Mouse (Mus musculus) left cerebral cortex, postnatal 10 days (tissue): ENCODE results near the gene Pdcd11. TPM values are rescaled to one million over a fixed set of nuclear protein-coding genes. Genes with fewer than 3 reads are reported as not detected.

Experiments used
- DNase-seq, 2 experiments: peaks; one replicate each; pipeline ENCODE4 v3.0.0; 2021 to 2022; ENCODE audit warnings: low spot score in 2 of 2, mixed read lengths in 1 of 2; ENCODE audit errors: extremely low spot score in 1 of 2
- intact Hi-C: fragments of 180-260 bp; cut with DNase I; formaldehyde crosslinking; loops from one replicate; pipeline ENCODE4 v1.15.1; 2025
- total RNA-seq, 2 experiments: library from RNA; stranded (reverse); gene quantifications; 2 replicates each; pipeline ENCODE4 v1.2.3; 2021

Gene Pdcd11
- 10 to 100 TPM; 14.2 to 14.8 TPM for total RNA-seq

DNA sequence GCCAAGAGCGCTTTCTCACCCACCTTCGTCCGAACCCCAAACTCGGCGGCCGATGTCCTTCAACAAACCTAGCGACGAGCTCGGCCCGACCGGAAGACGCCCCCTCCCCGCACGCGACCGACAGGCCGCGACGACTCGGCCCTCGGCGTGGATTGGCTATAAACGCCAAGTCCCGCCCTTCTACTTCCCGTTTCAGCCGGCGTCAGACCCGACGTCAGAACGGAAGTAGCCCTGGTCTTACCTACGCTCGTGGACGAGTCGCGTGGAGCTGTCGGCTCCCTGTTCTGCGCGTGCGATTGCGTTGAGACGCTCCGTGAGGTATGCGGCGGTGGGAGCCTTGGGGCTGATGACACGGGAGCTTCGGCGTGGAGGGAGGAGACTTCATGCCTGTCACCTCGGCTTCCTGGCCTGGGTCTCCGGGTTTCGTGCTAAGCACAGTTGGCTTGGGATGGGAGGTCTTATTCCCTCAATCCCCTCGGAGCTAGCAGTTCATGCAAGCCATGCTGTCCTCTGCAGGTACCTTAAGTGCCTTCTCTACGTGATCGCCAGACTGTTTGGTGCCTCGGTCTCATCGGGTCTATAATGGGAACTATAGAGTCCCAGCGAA is at the start of gene Pdcd11, which contains the start of gene Usmg5:
Gene Pdcd11, plus strand, starts transcription at position 219 of the 607 bp plus-strand sequence.
Gene Usmg5, minus strand, starts transcription at position 98 of the 607 bp plus-strand sequence.
- DNase-seq: peak; percentile 97
- intact Hi-C loops: no loop called here

- intact Hi-C loops: loop anchor here (5.0 kb wide), 1 partner anchor 166 kb away; no protein-coding TSS in a partner anchor
- DNase-seq: no peak
These were observed 47.0 kb upstream of the Pdcd11 start for GRCm38 (mm10) chr19:47043608-47044007.

DNA sequence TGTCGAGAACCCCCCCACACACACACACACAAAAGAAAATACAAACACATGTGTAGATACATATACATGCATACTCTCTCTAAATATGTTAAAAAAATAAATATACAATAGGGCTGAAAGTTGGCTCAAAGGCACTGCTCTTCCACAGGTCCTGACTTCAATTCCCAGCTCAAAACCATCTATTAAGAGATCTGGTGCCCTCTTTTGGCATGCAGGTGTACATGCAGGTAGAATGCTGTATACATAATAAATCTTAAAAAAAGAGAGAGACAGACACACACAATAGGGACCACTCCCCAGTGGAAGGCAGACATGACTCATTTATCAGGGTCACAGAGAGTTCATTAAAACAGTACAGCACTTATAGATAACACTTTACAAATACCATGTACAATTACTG is 44.2 kb upstream of the Pdcd11 start:
- no peak for DNase-seq
- intact Hi-C loops: no loop called here

- intact Hi-C loops: no loop called here
- DNase-seq: no peak
These were observed 43.2 kb upstream of the Pdcd11 start for GRCm38 (mm10) chr19:47047236-47047833.

DNA sequence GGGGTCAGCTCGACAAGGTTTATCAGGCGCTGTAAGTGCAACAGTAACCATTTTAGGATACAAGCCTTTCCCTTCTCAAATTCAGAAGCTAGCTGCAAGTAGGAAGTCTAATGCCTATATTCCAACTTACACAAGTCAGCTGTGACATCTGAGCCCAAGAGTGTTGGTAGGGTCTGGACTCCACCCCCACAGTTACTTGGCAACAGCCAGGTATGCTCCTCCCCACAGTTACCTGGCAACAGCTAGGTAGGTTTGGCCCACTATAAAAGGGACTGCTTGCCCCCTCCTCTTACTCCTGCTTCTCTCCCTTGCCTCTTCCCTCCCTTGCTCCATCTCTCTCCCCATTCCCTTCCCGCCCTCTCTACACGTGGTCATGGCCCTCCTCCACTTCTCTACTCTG is 41.5 kb upstream of the Pdcd11 start:
- DNase-seq: no peak
- intact Hi-C loops: no loop called here

GRCm38 (mm10) chr19:47049840-47050239 is 40.7 kb upstream of the Pdcd11 start:
- DNase-seq: no peak
- intact Hi-C loops: no loop called here

DNA sequence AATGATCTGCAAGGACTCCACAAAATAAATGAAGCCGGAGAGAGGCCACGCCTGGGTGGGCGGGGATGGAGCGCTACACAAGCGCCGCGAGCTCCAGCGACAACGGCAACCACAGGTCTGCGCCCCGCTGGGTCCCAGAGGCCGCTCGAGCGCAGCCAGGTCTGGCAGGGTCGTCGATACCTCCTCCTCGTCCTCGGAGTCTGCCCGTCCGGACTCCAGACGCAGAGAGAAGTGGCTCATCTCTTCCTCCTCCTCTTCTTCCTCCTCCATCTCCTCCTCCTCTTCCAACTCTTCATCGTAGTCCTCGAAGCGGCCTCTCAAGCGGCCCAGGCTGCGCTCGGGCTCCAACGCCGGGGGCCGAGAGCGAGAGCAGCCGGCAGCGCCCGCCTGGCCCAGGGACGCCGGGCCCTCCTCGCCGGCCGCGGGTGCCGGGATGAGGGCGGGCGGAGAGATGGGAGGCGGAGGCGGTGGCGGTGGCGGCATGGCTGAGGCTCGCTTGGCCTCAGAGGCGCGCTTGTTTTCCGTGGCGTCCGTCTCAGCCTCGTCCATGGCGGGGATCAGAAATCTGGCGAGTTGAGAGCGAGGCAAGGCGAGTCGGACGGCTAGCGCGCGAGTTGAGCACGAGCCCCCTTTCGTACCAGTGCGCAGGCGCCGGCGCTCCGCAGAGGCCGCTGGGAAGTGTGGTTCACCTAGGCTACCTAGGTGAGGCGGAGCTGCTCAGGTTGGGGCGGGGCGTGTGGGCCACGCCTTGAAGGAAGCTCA is 40.1 kb upstream of the Pdcd11 start, which contains the start of gene Pcgf6:
Gene Pcgf6, minus strand, starts transcription at position 636 of the 762 bp plus-strand sequence.
- DNase-seq: peak; percentile 62 to 83
- intact Hi-C loops: no loop called here

DNA sequence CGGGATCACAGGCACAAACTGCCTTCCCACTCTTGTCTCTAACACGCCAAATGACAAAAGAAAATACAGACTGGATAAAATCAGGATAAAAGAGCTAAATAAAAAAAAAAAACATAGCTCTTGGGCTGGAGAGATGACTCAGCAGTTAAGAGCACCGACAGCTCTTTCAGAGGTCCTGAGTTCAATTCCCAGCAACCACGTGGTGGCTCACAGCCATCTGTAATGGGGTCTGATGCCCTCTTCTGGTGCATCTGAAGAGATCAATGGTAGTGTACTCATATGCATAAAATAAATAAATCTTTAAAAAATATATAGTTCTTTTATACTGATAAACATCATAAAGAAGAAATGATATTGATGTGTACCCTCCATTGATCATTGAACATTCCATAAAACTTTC is 37.6 kb upstream of the Pdcd11 start:
- no peak for DNase-seq
- intact Hi-C loops: no loop called here

DNA sequence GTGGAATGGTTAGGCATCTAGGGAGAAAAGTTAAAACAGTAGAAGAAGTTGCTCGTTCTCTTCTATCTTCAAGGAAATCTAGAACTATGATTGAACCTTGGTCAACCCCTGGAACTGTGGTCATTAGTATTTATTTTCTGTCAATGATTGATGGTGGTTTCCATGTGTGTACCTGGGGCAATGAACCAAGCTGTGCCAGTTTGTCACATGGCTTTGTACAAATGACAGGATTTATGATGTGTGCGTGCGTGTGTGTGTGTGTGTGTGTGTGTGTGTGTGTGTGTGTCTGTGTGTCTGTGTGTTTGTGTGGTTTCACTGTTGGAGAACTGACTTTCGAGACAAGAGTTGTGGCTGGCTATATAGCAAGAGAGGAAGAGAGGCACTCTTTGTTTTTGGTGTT is 37.1 kb upstream of the Pdcd11 start:
- intact Hi-C loops: no loop called here
- DNase-seq: no peak

GRCm38 (mm10) chr19:47057684-47058083 is 32.9 kb upstream of the Pdcd11 start:
- no peak for DNase-seq
- intact Hi-C loops: no loop called here

DNA sequence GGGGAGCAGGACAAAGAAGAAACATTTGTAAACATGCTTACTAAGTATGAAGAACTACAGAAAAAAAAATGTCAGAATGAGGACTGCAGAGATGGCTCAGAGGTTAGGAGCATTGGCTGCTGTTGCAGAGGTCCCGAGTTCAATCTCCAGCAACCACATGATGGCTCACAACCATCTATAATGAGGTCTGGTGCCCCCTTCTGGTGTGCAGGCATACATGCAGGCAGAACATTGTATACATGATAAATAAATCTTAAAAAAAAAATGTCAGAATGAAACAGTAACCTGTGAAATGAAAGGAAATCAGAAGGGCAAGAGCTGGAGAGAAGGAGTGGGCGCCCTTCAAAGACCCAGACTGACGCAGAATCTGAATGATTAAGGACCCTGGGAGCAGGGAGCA is 24.7 kb upstream of the Pdcd11 start:
- no peak for DNase-seq
- intact Hi-C loops: no loop called here

DNA sequence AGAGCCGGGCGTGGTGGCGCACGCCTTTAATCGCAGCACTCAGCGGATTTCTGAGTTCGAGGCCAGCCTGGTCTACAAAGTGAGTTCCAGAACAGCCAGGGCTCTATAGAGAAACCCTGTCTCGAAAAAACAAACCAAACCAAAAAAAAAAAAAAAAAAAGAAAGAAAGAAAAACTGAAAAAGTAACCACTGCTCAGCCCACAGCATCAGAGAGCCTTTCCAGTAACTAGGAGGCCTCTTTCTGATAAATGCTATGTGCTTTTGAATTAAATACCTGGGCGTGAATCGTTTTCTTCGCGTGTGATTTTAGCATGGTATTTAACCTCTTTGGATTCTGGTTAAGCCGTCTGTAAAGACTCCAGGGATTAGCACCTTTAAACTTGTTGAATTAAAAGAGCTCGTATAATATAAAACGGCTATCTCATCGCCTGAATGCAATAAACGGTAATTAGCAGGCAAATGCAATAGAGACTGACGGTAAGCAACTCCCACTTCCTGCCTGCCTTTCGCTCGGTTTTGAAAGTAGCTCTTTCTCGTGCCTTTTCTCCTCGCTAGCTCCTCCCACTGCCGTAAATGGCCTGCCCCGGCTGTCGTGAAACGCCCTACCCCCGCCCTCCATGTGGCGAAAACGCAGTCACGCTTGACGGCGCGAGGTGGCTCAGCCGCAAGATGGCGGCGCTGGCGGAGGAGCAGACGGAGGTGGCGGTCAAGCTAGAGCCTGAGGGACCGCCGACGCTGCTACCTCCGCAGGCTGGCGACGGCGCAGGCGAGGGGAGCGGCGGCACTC is 23.3 kb upstream of the Pdcd11 start, which contains the start of gene Taf5:
Gene Taf5, plus strand, starts transcription at position 651 of the 787 bp plus-strand sequence.
- DNase-seq: peak; percentile 96 to 98

GRCm38 (mm10) chr19:47067924-47068611 is 22.5 kb upstream of the Pdcd11 start:
- intact Hi-C loops: no loop called here
- DNase-seq: peak; percentile 84 to 92

More for the DNA sequence above, 23.3 kb upstream of the Pdcd11 start, which contains the start of gene Taf5:
- intact Hi-C loops: no loop called here

- intact Hi-C loops: no loop called here
- no peak for DNase-seq
These were observed 2.3 kb upstream of the Pdcd11 start for GRCm38 (mm10) chr19:47088226-47088625.

DNA sequence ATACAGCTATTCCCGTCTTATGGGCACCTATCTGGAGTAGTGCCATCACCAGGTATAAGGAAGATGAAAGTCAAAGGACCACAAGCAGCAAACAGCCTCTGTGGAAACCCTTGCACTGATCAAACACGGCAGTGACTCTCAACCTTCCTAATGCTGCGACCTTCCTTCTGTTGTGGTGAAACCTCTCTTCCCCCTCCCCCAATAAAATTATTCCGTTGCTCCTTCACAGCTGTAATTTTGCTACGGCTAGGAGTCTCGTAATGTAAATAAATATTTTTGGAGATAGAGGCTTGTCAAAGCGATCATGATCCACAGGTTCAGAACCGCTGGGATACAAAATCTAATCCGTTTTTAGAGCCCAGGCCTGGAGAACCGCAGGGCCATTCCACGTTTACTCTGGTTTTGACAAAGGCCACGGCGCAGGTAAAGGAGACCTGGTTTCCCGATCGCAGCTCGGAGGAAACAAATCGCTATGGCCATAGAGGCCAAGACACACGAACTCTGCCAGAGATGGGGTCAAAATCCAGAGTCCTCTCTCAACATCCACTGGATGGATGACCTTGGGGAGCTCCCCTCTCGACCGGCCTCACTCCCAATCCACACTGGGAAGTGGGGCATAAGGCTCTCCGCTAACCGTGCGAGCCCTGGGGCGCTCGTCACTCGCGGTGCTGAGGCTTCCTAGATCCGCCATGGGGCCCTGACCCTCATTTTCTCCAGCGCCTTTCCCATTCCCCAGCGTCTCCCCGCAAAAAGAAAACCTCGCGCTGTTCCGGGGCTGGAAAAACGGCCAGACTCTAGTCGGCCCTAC is 646 bp upstream of the Pdcd11 start:
- DNase-seq: no peak
- intact Hi-C loops: no loop called here

- intact Hi-C loops: no loop called here
These were observed 10.5 kb downstream of the Pdcd11 start for GRCm38 (mm10) chr19:47101080-47101479.

DNA sequence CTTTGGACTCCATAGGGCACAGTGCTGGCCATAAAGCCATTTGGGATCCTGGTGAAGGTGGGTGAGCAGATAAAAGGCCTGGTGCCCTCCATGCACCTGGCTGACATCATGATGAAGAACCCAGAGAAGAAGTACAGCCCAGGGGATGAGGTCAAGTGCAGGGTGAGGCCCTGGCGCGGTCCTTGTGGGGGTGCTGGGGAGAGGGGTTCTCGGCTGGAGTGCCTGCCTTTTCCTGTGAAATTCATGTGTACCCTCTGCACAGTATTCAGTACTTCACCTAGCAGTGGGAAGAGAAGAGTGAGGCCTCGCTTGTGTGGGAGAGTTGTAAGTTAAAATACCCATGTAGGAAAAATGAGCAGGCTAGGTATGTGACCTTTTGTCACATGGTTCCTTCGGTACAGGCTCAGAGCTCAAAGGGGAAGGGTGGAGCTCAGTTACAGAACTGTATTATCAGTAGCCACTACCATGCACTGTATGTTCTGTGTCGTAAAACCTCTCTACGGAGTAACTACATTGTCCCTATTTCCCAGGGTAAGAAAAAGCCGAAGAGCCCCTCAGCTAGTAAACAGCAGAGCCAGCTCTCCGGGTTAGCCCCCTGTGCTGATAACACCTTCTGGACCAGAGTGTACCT is 14.2 kb downstream of the Pdcd11 start:
- intact Hi-C loops: no loop called here
- DNase-seq: peak in 1 of 2 experiments; percentile 13

More at GRCm38 (mm10) chr19:47101080-47101479, 10.5 kb downstream of the Pdcd11 start:
- no peak for DNase-seq
